Mouse (Mus musculus) liver, postnatal 0 days (tissue): ENCODE measurements at regions not wholly inside any gene's neighbourhood (a gene's known extent, or its start where the extent isn't known, plus 50 kb on each side); places are given as distances from the start of the nearest gene placed in this dataset.

ENCODE experiments used
- ATAC-seq: fragments of 200-750 bp; cut with Nextera tagmentation; 2 replicates; pipeline ENCODE4 v1.8.0; 2017; ENCODE audit warnings: mild to moderate bottlenecking, moderate library complexity
- DNase-seq: peaks from one replicate; pipeline ENCODE4 v3.0.0-alpha.2; 2016
- H3K27ac ChIP-seq: fragments of 300-500 bp; sonication (generic); 2 replicates; pipeline ENCODE4 v1.5.1; 2014; ENCODE audit warnings: antibody characterized with exemption, moderate library complexity, mild to moderate bottlenecking, low read depth
- H3K27me3 ChIP-seq: fragments of 300-500 bp; sonication (generic); 2 replicates; pipeline ENCODE4 v1.6.1; 2014; ENCODE audit warnings: low read length, control low read depth, mixed read lengths; ENCODE audit not compliant: insufficient read depth
- H3K36me3 ChIP-seq: fragments of 300-500 bp; sonication (generic); replicated peaks from 2 replicates; pipeline ENCODE4 v1.6.1; 2014; ENCODE audit warnings: mild to moderate bottlenecking, control low read depth, low read length, moderate library complexity, mixed read lengths; ENCODE audit not compliant: insufficient read depth
- H3K4me1 ChIP-seq: fragments of 300-500 bp; sonication (generic); 2 replicates; pipeline ENCODE4 v1.6.1; 2014; ENCODE audit warnings: antibody characterized with exemption, mild to moderate bottlenecking, control low read depth; ENCODE audit not compliant: insufficient read depth
- H3K4me2 ChIP-seq: fragments of 300-500 bp; sonication (generic); 2 replicates; pipeline ENCODE4 v1.6.1; 2014; ENCODE audit warnings: low read depth, mild to moderate bottlenecking, low read length, moderate library complexity, mixed read lengths
- H3K4me3 ChIP-seq: fragments of 300-500 bp; sonication (generic); 2 replicates; pipeline ENCODE4 v1.5.1; 2014; ENCODE audit warnings: low read depth, low read length
- H3K9ac ChIP-seq: fragments of 300-500 bp; sonication (generic); replicated peaks from 2 replicates; pipeline ENCODE4 v1.6.1; 2014; ENCODE audit warnings: mild to moderate bottlenecking, moderate library complexity
- H3K9me3 ChIP-seq: fragments of 300-500 bp; sonication (generic); 2 replicates; pipeline ENCODE4 v1.6.1; 2016; ENCODE audit warnings: mild to moderate bottlenecking, control low read depth, low read length, mixed read lengths
- CTCF ChIP-seq: sonication (generic); IDR thresholded peaks from 2 replicates; pipeline ENCODE4 v1.5.1; 2016; ENCODE audit warnings: antibody characterized with exemption, low read depth
- EP300 ChIP-seq: IDR thresholded peaks from 2 replicates; pipeline ENCODE4 v1.6.1; 2016; ENCODE audit warnings: antibody characterized with exemption, low read depth, mild to moderate bottlenecking
- WGBS: fragments of 180-500 bp; shearing (Covaris S2); extraction: QIAGEN DNeasy Blood & Tissue Kit; methylation state at CpG from one replicate; pipeline ENCODE4 v1.1.7; 2014; ENCODE audit not compliant: insufficient replicate concordance; 5-methylcytosine and 5-hydroxymethylcytosine counted together

GRCm38 (mm10) chr3:79002173-79002848 lies 284.0 kb downstream of the Rapgef2 start:
- Histone ChIP-seq H3K4me1 (no peaks in the 10 kb centered on the region), H3K4me2 (no peak overlapping the region), H3K27ac (no peak overlapping the region), H3K4me3 (no peak overlapping the region), H3K9me3 (no peaks in the 10 kb centered on the region), H3K27me3 (no peaks in the 10 kb centered on the region), H3K36me3 (no peaks in the 10 kb centered on the region), H3K9ac (no peak overlapping the region)
- no peak for ATAC-seq
- DNase-seq = no peak
- no peak for TF ChIP-seq EP300
- TF ChIP-seq CTCF = no peak
- 45% methylated on average over 4 of the region's 4 CpGs for WGBS

GRCm38 (mm10) chr3:79001754-79002153 lies 284.6 kb downstream of the Rapgef2 start:
- no peak overlapping the region for H3K9ac ChIP-seq
- ATAC-seq = no peak
- H3K27ac ChIP-seq = no peak overlapping the region
- 67% methylated on average over 4 of the region's 4 CpGs for WGBS
- H3K4me1 ChIP-seq = no peaks in the 10 kb centered on the region
- no peak overlapping the region for H3K4me3 ChIP-seq
- no peak overlapping the region for H3K4me2 ChIP-seq
- TF ChIP-seq CTCF (no peak), EP300 (no peak)
- no peaks in the 10 kb centered on the region for H3K9me3 ChIP-seq
- H3K36me3 ChIP-seq = no peaks in the 10 kb centered on the region
- H3K27me3 ChIP-seq = no peaks in the 10 kb centered on the region
- DNase-seq = no peak

- no peaks in the 10 kb centered on the region for H3K36me3 ChIP-seq
- H3K9ac ChIP-seq = no peak overlapping the region
- H3K4me2 ChIP-seq = no peak overlapping the region
- no peaks in the 10 kb centered on the region for H3K9me3 ChIP-seq
- TF ChIP-seq CTCF = no peak
- no peak for TF ChIP-seq EP300
- H3K27me3 ChIP-seq = no peaks in the 10 kb centered on the region
- no peaks in the 10 kb centered on the region for H3K4me1 ChIP-seq
- ATAC-seq (no peak), DNase-seq (no peak)
- no peak overlapping the region for H3K27ac ChIP-seq
- no peak overlapping the region for H3K4me3 ChIP-seq
- WGBS = 68% methylated on average over 2 of the region's 2 CpGs
Observed at GRCm38 (mm10) chr3:79000293-79000692, 286.0 kb downstream of the Rapgef2 start.

GRCm38 (mm10) chr3:78999803-79000202 lies 286.5 kb downstream of the Rapgef2 start:
- no peak overlapping the region for H3K9ac ChIP-seq
- TF ChIP-seq EP300 (no peak), CTCF (no peak)
- no peak overlapping the region for H3K4me3 ChIP-seq
- no peaks in the 10 kb centered on the region for H3K9me3 ChIP-seq
- no peaks in the 10 kb centered on the region for H3K36me3 ChIP-seq
- no peak overlapping the region for H3K4me2 ChIP-seq
- H3K4me1 ChIP-seq = no peaks in the 10 kb centered on the region
- H3K27ac ChIP-seq = no peak overlapping the region
- WGBS = 69% methylated on average over 3 of the region's 3 CpGs
- ATAC-seq = no peak
- DNase-seq = no peak
- H3K27me3 ChIP-seq = no peaks in the 10 kb centered on the region

GRCm38 (mm10) chr3:78988120-78988519 lies 298.2 kb downstream of the Rapgef2 start:
- H3K36me3 ChIP-seq = no peaks in the 10 kb centered on the region
- TF ChIP-seq CTCF (no peak), EP300 (no peak)
- no peaks in the 10 kb centered on the region for H3K9me3 ChIP-seq
- H3K27me3 ChIP-seq = no peaks in the 10 kb centered on the region
- H3K4me3 ChIP-seq = no peak overlapping the region
- no peaks in the 10 kb centered on the region for H3K4me1 ChIP-seq
- no peak overlapping the region for H3K4me2 ChIP-seq
- H3K27ac ChIP-seq = no peak overlapping the region
- 61% methylated on average over 2 of the region's 2 CpGs for WGBS
- ATAC-seq = no peak
- H3K9ac ChIP-seq = no peak overlapping the region
- DNase-seq = no peak

- ATAC-seq = no peak
- Histone ChIP-seq H3K4me1 (no peaks in the 10 kb centered on the region), H3K36me3 (no peaks in the 10 kb centered on the region), H3K9me3 (no peaks in the 10 kb centered on the region), H3K27me3 (no peaks in the 10 kb centered on the region), H3K4me2 (no peak overlapping the region), H3K27ac (no peak overlapping the region), H3K4me3 (no peak overlapping the region), H3K9ac (no peak overlapping the region)
- no peak for DNase-seq
- no peak for TF ChIP-seq CTCF
- whole genome bisulfite sequencing = 62% methylated on average over 7 of the region's 7 CpGs
Observed at GRCm38 (mm10) chr3:78986726-78987125, 299.6 kb downstream of the Rapgef2 start.

GRCm38 (mm10) chr3:78981057-78981456 lies 305.3 kb downstream of the Rapgef2 start:
- 82% methylated on average over 3 of the region's 3 CpGs for WGBS
- no peaks in the 10 kb centered on the region for H3K9me3 ChIP-seq
- no peaks in the 10 kb centered on the region for H3K27me3 ChIP-seq
- H3K36me3 ChIP-seq = no peaks in the 10 kb centered on the region
- no peaks in the 10 kb centered on the region for H3K4me1 ChIP-seq
- H3K9ac ChIP-seq = no peak overlapping the region
- H3K4me3 ChIP-seq = no peak overlapping the region
- no peak overlapping the region for H3K27ac ChIP-seq
- ATAC-seq = no peak
- H3K4me2 ChIP-seq = no peak overlapping the region
- TF ChIP-seq CTCF (no peak), EP300 (no peak)
- no peak for DNase-seq
